Mouse (Mus musculus) CH12.LX (cell line): ENCODE measurements around the gene Cux1. TPM values are rescaled to one million over a fixed set of nuclear protein-coding genes. Genes with fewer than 3 reads are reported as not detected.

Experiments
- DNase-seq: peaks from one replicate; pipeline ENCODE4 v3.0.0-alpha.2; 2013; ENCODE audit errors: extremely low read depth
- H3K27ac ChIP-seq: 2 replicates; pipeline ENCODE4 v1.5.1; 2012; ENCODE audit warnings: low read depth, mild to moderate bottlenecking, control low read depth, moderate library complexity; ENCODE audit not compliant: insufficient read depth
- H3K27me3 ChIP-seq: replicated peaks from 2 replicates; pipeline ENCODE3; 2012; ENCODE audit warnings: inconsistent platforms
- H3K36me3 ChIP-seq, 2 experiments: replicated peaks in 1 of 2; 2 replicates each; pipeline versions ENCODE3 to v1.6.1; 2012; ENCODE audit warnings: inconsistent platforms in 1 of 2, low read length in 1 of 2, mild to moderate bottlenecking in 1 of 2, mixed read lengths in 1 of 2, moderate library complexity in 1 of 2; ENCODE audit not compliant: control insufficient read depth in 1 of 2, insufficient read depth in 1 of 2
- H3K4me1 ChIP-seq, 2 experiments: 2 replicates each; pipeline ENCODE4 v1.6.1; 2012; ENCODE audit warnings: inconsistent platforms in 1 of 2, moderate library complexity in 1 of 2; ENCODE audit not compliant: insufficient read depth in 2 of 2, control insufficient read depth in 1 of 2
- H3K4me2 ChIP-seq: 2 replicates; pipeline ENCODE4 v1.6.1; 2012; ENCODE audit warnings: low read depth, mild to moderate bottlenecking, control low read depth; ENCODE audit not compliant: poor library complexity, insufficient read depth, severe bottlenecking
- H3K4me3 ChIP-seq, 3 experiments: fragments of 150-350 bp in 1 of 3; sonication (generic) in 1 of 3; replicated peaks in 1 of 3; 2 replicates each; pipeline versions ENCODE3 to v1.5.1; 2011 to 2012; ENCODE audit warnings: low read depth in 2 of 3, low read length in 2 of 3, mild to moderate bottlenecking in 2 of 3, moderate library complexity in 2 of 3, control low read depth in 1 of 3, improper control_type of control experiment in 1 of 3, inconsistent platforms in 1 of 3, mixed read lengths in 1 of 3; ENCODE audit not compliant: poor library complexity in 1 of 3
- H3K79me2 ChIP-seq: replicated peaks from 2 replicates; pipeline ENCODE4 v1.6.1; 2012; ENCODE audit warnings: mild to moderate bottlenecking, moderate library complexity; ENCODE audit not compliant: control insufficient read depth, poor library complexity, insufficient read depth, severe bottlenecking; ENCODE audit errors: extremely low read depth
- H3K9ac ChIP-seq: 2 replicates; pipeline ENCODE4 v1.6.1; 2012; ENCODE audit warnings: low read depth, mild to moderate bottlenecking, control low read depth, moderate library complexity; ENCODE audit not compliant: insufficient read depth
- H3K9me3 ChIP-seq: replicated peaks from 2 replicates; pipeline ENCODE3; 2012; ENCODE audit warnings: low read length, inconsistent platforms, mixed read lengths
- CHD2 ChIP-seq: IDR thresholded peaks from 2 replicates; pipeline ENCODE4 v1.6.1; 2011; ENCODE audit warnings: low read length, improper control_type of control experiment
- CTCF ChIP-seq, 2 experiments: IDR thresholded peaks in 1 of 2; conservative IDR thresholded peaks in 1 of 2; 2 replicates each; pipeline ENCODE4 v1.5.1; 2011 to 2012; ENCODE audit warnings: low read depth in 2 of 2, low read length in 2 of 2, improper control_type of control experiment in 1 of 2, inconsistent platforms in 1 of 2, mild to moderate bottlenecking in 1 of 2, moderate library complexity in 1 of 2
- ELF1 ChIP-seq: IDR thresholded peaks from 2 replicates; pipeline ENCODE4 v1.6.1; 2014; ENCODE audit warnings: low read depth, mild to moderate bottlenecking, inconsistent platforms, low read length, improper control_type of control experiment
- ETS1 ChIP-seq: conservative IDR thresholded peaks from 2 replicates; pipeline ENCODE4 v1.6.1; 2012; ENCODE audit warnings: low read depth, mild to moderate bottlenecking, inconsistent platforms, low read length, improper control_type of control experiment, moderate library complexity
- MAFK ChIP-seq: IDR thresholded peaks from 2 replicates; pipeline ENCODE4 v1.6.1; 2011; ENCODE audit warnings: low read length, improper control_type of control experiment; ENCODE audit not compliant: insufficient replicate concordance
- MAX ChIP-seq: IDR thresholded peaks from 2 replicates; pipeline ENCODE4 v1.6.1; 2011; ENCODE audit warnings: low read length, improper control_type of control experiment
- MAZ ChIP-seq: IDR thresholded peaks from 2 replicates; pipeline ENCODE4 v1.6.1; 2012; ENCODE audit warnings: low read depth, mild to moderate bottlenecking, inconsistent platforms, low read length, improper control_type of control experiment, moderate library complexity
- MYC ChIP-seq: IDR thresholded peaks from 2 replicates; pipeline ENCODE4 v1.6.1; 2011; ENCODE audit warnings: low read depth, mild to moderate bottlenecking, improper control_type of control experiment, low read length
- PAX5 ChIP-seq: IDR thresholded peaks from 2 replicates; pipeline ENCODE4 v1.6.1; 2012; ENCODE audit warnings: low read length, inconsistent platforms, mixed read lengths
- POLR2A ChIP-seq: IDR thresholded peaks from 2 replicates; pipeline ENCODE4 v1.6.1; 2011; ENCODE audit warnings: low read depth, mild to moderate bottlenecking, improper control_type of control experiment, low read length
- POLR2AphosphoS2 ChIP-seq: IDR thresholded peaks from 2 replicates; pipeline ENCODE4 v1.6.1; 2011; ENCODE audit warnings: low read depth, low read length, improper control_type of control experiment
- SIN3A ChIP-seq: IDR thresholded peaks from 2 replicates; pipeline ENCODE4 v1.6.1; 2012; ENCODE audit warnings: low read length, improper control_type of control experiment, inconsistent platforms
- SMC3 ChIP-seq: IDR thresholded peaks from 2 replicates; pipeline ENCODE4 v1.6.1; 2011; ENCODE audit warnings: low read depth, low read length, improper control_type of control experiment
- TCF12 ChIP-seq: IDR thresholded peaks from 2 replicates; pipeline ENCODE4 v1.6.1; 2014; ENCODE audit warnings: low read depth, mild to moderate bottlenecking, inconsistent platforms, low read length, improper control_type of control experiment
- USF2 ChIP-seq: conservative IDR thresholded peaks from 2 replicates; pipeline ENCODE4 v1.6.1; 2011; ENCODE audit warnings: low read depth, low read length, improper control_type of control experiment
- ZKSCAN1 ChIP-seq: IDR thresholded peaks from 2 replicates; pipeline ENCODE4 v1.6.1; 2012; ENCODE audit warnings: low read depth, inconsistent platforms, low read length, improper control_type of control experiment, borderline replicate concordance
- ZMIZ1 ChIP-seq: IDR thresholded peaks from 2 replicates; pipeline ENCODE4 v1.6.1; 2012; ENCODE audit warnings: low read depth, mild to moderate bottlenecking, inconsistent platforms, low read length, improper control_type of control experiment
- dilution Hi-C: fragments of 300-500 bp; cut with MboI; formaldehyde crosslinking; loops from 2 replicates; pipeline ENCODE4 v1.14.3; 2020; ENCODE audit warnings: low sequenced_read_pairs; ENCODE audit not compliant: extremely low pct_unique_long_range_greater_than_20kb, extremely low pct_ligation_motif_present
- in situ Hi-C: fragments of 300-500 bp; cut with MboI; formaldehyde crosslinking; loops from 3 replicates; pipeline ENCODE4 v1.14.3; 2019; ENCODE audit warnings: low sequenced_read_pairs, low pct_ligation_motif_present, low pct_unique_long_range_greater_than_20kb, mixed read lengths
- polyA plus RNA-seq: library from polyadenylated mRNA; unstranded; fragments of >175 nt; gene quantifications from 2 replicates; pipeline ENCODE4 v1.2.1, GENCODE M21; 2012; ENCODE audit warnings: low read depth; ENCODE audit not compliant: insufficient read length
- total RNA-seq, 2 experiments: library from RNA; depleted of rRNA; stranded (reverse); fragments of 300-350 nt in 1 of 2; fragments of >200 nt in 1 of 2; gene quantifications; 2 replicates each; pipeline ENCODE4 v1.2.3; 2012 to 2014

Gene Cux1
- total and polyA plus RNA-seq, 3 experiments: 12.4 to 21.9 (median 19.6) TPM

- peaks cover 4% of the 10 kb centered on the region for H3K9me3 ChIP-seq
- dilution Hi-C loops (no loop called here), in situ Hi-C loops (no loop called here)
- H3K9ac ChIP-seq: no peak overlapping the region
- TF ChIP-seq MYC (no peak), USF2 (no peak), ZKSCAN1 (no peak), SIN3A (no peak), ELF1 (no peak), POLR2AphosphoS2 (no peak), CHD2 (no peak), MAZ (no peak), SMC3 (no peak)
- H3K27ac ChIP-seq: no peak overlapping the region
- H3K36me3 ChIP-seq: peaks cover 0 to 6% of the 10 kb centered on the region in 2 experiments
- no peak for DNase-seq
- peaks cover 21% of the 10 kb centered on the region for H3K79me2 ChIP-seq
- no peak overlapping the region for H3K4me2 ChIP-seq
- no peak overlapping the region for H3K4me3 ChIP-seq
- peaks cover 12% of the 10 kb centered on the region for H3K27me3 ChIP-seq
- peaks cover 4 to 23% of the 10 kb centered on the region in 2 experiments; a peak in 3 of 4 replicates for H3K4me1 ChIP-seq
Measured at GRCm38 (mm10) chr5:136563996-136564395, 3.3 kb downstream of the Cux1 start.

- dilution Hi-C loops (no loop called here), in situ Hi-C loops (no loop called here)
- no peak for TF ChIP-seq MAFK
- no peak for TF ChIP-seq POLR2A
- no peak for TF ChIP-seq TCF12
- TF ChIP-seq ELF1: no peak
- TF ChIP-seq PAX5: no peak
- no peak for TF ChIP-seq MAX
- TF ChIP-seq ZMIZ1: no peak
- TF ChIP-seq ZKSCAN1: no peak
- peaks cover 4 to 21% of the 10 kb centered on the region in 2 experiments; a peak in 3 of 4 replicates for H3K4me1 ChIP-seq
- no peak overlapping the region for H3K4me3 ChIP-seq
- H3K27me3 ChIP-seq: peaks cover 4% of the 10 kb centered on the region
- H3K9me3 ChIP-seq: no peaks in the 10 kb centered on the region
- no peak overlapping the region for H3K9ac ChIP-seq
- no peak for DNase-seq
- no peak overlapping the region for H3K27ac ChIP-seq
- H3K79me2 ChIP-seq: peaks cover 25% of the 10 kb centered on the region
- H3K36me3 ChIP-seq: peaks cover 0 to 8% of the 10 kb centered on the region in 2 experiments
- no peak overlapping the region for H3K4me2 ChIP-seq
Measured at GRCm38 (mm10) chr5:136563104-136563503, 4.2 kb downstream of the Cux1 start.

GRCm38 (mm10) chr5:136562212-136562611 lies 5.1 kb downstream of the Cux1 start:
- H3K27me3 ChIP-seq: no peaks in the 10 kb centered on the region
- dilution Hi-C loops (no loop called here), in situ Hi-C loops (no loop called here)
- peaks cover 0 to 13% of the 10 kb centered on the region in 2 experiments for H3K36me3 ChIP-seq
- H3K9me3 ChIP-seq: no peaks in the 10 kb centered on the region
- no peak overlapping the region for H3K9ac ChIP-seq
- H3K79me2 ChIP-seq: peaks cover 30% of the 10 kb centered on the region
- H3K4me2 ChIP-seq: no peak overlapping the region
- DNase-seq: no peak
- TF ChIP-seq POLR2A (no peak), CTCF (conservative IDR thresholded peaks at IDR 0.05 in 1 of 2, IDR thresholded peaks at IDR 0.05 in 1 of 2; ENCODE audit: low read depth in 2 of 2, low read length in 2 of 2) (no peak), MAFK (no peak), CHD2 (no peak), ETS1 (no peak)
- H3K4me3 ChIP-seq: no peak overlapping the region
- no peak overlapping the region for H3K27ac ChIP-seq
- peaks cover 4 to 23% of the 10 kb centered on the region in 2 experiments; a peak in 3 of 4 replicates for H3K4me1 ChIP-seq
